Mouse (Mus musculus) adrenal gland, adult 8-10 months (tissue): ENCODE data around the gene Zfp335. TPM values are rescaled to one million over a fixed set of nuclear protein-coding genes. Genes with fewer than 3 reads are reported as not detected.
"Not testable (repeated sequence)": the region's sequence is repeated elsewhere in the genome, so short reads cannot be mapped to it uniquely, and the experiment has no call there.

Source experiments
- DNase-seq: peaks from one replicate; pipeline ENCODE4 v3.0.0; 2022
- total RNA-seq, 4 experiments: library from RNA; stranded (reverse); gene quantifications; 2 replicates each; pipeline ENCODE4 v1.2.4; 2022

Zfp335 gene
- total RNA-seq, 4 experiments from 2014 or later, result 17.3 to 26.7 (median 20.3) TPM

DNA sequence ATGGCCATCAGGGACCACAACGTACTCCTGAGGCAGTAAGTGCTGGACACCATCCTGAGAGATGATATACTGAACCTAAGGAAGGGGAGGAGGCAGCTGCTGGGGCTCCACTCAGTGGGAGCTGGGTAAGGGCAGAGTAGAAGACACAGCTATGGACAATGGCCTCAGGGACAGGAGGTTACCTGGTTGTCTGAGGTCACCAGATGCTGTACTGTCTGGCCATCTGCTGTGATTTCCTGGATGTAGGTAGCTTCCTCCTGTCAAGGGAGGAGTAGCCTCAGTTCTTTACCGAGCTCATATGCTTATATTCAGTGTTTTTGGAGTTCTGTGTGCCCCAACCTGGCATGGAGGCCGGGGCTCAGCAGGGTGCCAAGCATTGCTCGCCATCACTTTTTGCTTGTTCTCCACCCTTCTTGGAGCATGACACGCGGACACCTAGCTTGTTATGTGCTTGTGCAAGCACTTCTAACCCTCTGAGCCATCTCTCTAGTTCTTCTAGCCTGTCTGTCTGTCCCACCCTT lies 18.8 kb downstream of the Zfp335 start:
- DNase-seq, result no peak

DNA sequence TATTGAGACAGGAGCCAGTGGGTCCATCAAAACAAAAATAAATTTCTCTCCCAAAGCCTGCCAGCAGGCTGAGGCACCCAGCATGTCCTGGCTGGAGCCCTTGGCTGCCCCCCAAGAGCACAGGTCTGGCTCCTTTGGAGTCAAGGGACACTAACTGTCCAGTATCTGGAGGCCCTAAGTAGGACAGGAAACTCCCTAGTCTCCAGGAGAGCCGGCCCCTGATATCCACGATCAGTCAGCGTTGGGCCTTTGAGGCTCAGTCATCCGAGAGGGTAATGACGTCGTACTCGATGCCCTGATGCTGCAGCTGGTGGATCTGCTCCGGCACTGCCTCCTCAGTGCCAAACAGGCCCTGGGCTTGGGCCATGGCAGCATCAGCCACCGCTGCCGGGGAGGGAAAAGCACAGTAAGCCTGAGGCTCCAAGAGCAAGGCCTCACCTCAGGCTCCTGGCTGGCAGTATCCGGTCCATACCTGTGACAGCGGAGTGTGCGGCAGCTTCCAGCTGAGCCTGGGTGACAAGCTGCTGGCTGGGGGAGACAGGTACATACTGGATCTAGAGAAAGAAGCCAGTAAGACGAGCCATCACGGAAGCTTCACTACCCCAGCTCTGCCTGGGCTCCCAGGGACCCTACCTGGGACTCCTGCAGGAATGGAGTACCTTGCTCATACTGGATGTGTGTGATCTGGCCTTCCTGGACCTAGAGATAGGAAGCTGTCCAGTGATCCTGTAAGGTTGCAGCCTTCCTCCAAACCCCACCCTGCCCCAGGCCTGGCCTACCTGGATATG lies 19.5 kb downstream of the Zfp335 start:
- DNase-seq, result no peak

DNA sequence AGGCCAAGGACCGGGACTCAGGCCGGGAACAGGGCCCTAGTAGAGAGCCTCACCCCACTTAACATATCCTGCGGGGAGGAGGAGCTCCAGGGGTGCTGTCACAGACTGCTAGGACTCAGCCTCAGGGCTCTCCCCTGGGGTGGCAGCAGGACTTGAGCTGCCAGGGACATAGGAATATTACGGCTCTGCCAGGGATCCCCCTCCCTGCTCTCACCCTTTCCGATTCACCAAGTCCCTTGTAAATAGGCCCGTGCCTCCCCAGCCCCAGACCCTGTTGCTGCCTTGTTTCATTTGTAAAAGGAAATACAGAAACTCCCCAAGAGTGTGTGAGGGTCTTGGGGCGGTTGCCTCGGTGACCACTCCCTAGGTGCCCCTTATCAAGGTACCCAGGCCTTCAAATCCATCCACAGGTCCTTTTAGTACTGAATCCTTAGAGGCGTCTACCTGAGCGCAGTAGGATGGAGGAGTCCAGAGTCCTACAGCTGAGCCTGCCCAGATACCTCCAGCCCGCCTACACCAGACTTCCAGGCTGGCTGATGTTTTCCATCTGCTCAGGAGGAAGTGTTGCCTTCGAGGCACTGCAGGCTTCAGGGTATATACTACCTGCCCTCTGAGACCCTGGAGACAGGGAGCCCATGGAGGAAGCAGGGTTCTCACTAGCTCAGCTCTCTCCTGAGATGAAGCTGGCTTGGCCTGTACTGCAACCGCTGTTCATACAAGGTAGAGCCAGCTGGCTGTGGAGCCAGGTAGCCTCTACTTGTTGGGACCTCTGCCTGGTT lies 20.3 kb downstream of the Zfp335 start:
- no peak for DNase-seq

DNA sequence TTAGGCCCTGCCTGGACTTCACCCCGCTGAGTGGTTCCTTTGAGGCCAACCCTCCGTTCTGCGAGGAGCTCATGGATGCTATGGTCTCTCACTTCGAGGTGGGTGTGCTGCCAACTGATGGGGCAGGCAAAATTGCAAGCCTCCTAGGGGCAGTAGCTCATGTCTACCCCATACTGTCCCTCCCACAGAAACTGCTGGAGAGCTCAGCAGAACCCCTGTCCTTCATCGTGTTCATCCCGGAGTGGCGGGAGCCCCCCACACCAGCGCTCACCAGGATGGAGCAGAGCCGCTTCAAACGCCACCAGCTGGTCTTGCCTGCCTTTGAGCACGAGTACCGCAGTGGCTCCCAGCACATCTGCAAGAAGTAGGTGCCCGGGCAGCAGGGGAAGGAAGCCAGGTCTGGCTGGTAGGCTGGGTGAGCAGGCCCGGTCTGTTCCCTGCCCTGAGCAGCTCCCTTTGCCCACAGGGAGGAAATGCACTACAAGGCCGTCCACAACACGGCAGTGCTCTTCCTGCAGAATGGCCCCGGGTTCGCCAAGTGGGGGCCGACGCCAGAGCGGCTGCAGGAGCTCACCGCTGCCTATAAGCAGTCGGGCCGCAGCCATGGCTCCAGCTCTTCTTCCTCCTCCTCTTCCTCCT lies 21.0 kb downstream of the Zfp335 start:
- no peak for DNase-seq

DNA sequence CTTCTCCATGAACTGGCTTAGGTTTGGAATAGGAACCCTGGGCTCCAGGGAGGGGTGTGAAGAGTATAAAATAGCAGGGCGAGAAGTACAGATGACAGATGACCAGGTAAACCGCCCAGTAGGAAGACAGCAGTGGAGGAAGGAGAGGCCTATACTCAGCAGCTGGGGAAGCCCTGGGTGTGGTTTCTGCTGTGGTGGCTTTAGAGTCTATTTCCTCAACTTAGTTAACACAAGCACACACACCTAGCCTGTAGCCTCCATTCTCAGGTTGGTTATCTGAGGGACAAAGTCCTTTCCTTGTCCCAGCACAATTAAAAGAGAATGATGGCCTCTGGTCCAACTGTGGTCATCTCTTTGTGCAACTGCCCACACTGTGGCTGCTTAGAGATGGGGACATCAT lies 21.6 kb downstream of the Zfp335 start:
- no peak for DNase-seq

DNA sequence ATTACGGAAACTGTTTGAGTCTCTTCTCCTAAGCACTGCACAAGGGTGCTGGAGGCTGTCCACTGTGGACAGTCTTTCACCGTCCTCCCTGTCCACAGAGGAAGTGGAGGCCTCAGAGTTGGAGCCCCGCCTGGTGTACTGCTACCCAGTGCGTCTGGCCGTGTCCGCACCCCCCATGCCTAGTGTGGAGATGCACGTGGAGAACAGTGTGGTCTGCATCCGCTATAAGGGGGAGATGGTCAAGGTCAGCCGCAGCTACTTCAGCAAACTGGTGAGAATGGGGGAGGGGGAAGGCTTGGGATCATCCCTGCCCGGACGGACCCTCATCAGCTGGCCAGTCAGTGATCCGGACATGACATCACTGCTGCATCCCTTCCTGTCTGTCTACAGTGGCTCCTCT lies 22.6 kb downstream of the Zfp335 start:
- no peak for DNase-seq

DNA sequence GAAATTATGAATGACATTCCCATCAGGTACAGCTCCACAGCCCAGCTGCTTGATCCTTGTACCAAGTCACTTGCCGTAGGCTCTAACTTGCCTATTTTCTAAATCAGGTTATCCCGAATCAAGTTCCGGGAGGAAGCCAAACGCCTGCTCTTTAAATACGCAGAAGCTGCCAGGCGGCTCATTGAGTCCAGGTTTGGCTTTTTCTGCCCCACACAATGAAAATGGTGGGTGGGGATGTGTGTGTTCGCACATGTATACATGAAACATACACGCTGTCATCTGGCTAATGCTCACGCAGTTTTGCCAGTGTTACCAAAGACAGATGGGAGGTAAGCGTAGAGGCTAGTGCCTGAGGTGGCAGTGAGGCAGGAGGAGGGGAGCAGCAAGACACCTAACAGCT lies 24.9 kb downstream of the Zfp335 start:
- DNase-seq, result no peak

DNA sequence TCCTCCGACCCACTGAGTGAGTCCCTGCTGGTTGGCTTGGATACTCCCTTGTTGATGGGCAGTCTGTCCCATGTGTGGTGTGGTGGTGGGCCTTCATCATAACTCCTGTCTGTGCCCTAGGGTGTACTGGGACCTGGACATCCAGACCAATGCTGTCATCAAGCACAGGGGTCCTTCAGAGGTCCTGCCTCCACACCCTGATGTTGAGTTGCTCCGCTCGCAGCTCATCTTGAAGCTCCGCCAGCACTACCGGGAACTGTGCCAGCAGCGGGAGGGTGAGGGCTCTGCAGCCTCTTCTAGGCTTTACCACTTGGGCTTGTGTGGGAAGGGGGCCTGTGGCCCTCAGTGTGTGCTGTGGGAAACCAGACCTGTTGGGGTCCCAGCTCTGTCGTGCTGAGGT lies 25.8 kb downstream of the Zfp335 start:
- no peak for DNase-seq

DNA sequence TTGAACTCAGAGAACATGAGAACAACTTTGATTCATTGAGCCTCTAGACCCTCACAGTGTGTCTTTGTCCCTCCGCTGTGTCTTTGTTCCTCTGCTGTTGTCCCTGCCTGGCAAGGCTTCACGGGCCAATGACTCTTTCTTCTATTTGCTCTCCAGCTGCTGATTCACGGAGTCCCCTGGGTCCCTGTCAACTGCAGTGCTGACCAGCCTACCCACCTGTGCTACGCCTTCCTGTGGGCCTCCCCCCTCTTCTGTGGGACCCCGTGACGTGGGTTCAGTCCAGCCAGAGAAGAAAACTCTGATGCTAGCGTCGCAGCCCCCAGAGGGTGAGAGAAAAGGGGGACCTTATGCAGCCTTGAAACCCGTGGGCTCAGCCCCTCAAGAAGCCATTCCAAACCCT lies 28.9 kb downstream of the Zfp335 start:
- no peak for DNase-seq

DNA sequence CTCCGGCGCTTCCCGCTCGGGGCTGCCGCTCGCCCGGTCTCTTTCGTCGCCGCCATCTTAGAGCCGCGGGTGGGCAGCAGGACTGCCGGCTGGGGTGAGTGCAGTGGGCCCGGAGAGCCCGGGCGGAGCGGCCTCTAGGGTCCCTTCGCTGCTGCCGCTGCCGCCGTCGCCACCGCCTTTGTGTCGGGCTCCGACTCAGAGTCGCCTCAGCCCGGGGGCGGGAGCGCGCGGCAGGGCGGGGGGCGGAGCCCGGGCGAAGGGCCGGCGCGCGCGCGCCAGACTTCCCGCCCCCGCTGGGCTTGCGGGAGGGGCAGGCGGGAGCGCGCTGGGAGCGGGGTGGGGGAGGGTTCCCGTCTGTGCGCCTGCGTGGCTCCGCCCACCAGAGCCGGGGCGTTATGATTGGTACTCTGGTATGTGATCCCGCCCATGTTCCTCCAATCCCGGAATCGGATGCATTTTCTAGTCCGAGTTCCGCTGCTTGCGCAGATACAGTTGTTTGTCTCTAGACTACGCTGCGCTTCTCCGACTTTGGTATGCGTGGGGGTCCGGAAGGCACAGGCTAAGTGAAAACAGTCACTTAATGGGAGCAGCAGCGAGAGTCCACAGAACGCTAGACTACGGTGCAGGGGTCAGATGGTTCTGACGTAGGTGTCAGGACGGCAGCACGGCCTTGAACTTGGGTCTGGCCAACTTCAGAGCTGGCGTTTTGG lies 31.8 kb downstream of the Zfp335 start:
- DNase-seq, result peak; percentile 92

DNA sequence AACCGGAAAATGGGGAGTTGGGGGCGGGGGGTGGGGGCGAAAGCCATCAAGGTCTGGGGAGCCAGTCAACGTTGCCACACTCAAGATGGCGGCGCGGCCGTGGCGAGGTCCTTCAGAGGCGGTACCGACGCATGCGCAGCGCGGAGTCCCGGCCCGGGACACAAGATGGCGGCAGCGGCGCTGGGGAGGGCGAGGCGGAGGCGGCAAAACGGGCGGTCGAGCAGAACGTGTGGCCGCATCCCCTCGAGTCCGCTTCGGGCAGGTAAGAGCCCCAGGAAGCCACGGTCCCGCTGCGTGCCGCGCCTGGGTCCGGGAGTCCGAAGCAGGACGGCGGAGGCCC lies 32.4 kb downstream of the Zfp335 start, which contains the start of gene Pcif1:
Pcif1 (plus strand) TSS at position 77 of the 340 bp plus-strand sequence.
- DNase-seq, result peak; percentile 86

DNA sequence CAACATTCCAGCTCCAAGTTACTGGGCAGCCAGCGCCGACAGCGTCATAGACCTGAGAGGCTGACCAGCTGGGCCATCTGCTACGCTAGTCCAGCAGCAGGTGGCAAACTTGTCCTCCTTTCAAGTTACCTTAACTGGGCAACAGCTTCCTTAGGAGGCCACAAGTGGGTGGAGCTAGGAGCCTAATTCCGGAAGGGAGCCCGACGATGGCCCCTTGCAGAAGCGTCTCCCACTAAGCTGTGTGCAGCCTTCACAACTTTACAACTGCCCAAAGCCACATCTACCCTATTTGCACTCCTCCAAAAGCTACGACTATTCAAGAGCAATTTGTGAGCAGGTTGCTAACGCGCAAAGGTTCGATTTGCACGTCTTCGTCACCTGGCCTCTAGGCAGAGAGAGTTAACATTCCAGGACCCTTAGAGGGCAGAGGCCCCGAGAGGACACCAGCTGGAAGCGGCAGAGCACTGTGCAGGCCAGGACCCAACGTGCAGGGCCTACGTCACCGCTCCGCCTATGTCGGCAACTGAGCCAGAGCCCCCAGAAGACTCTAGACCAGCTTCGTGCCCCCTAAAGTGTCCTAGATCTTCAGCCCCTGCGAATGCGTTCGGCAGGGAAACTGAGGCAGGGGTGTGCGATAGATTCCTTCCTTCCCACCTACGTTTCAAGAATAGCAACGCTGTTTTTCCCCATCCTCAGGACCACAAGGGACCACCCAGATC lies 32.9 kb downstream of the Zfp335 start:
- DNase-seq, result peak; percentile 63

DNA sequence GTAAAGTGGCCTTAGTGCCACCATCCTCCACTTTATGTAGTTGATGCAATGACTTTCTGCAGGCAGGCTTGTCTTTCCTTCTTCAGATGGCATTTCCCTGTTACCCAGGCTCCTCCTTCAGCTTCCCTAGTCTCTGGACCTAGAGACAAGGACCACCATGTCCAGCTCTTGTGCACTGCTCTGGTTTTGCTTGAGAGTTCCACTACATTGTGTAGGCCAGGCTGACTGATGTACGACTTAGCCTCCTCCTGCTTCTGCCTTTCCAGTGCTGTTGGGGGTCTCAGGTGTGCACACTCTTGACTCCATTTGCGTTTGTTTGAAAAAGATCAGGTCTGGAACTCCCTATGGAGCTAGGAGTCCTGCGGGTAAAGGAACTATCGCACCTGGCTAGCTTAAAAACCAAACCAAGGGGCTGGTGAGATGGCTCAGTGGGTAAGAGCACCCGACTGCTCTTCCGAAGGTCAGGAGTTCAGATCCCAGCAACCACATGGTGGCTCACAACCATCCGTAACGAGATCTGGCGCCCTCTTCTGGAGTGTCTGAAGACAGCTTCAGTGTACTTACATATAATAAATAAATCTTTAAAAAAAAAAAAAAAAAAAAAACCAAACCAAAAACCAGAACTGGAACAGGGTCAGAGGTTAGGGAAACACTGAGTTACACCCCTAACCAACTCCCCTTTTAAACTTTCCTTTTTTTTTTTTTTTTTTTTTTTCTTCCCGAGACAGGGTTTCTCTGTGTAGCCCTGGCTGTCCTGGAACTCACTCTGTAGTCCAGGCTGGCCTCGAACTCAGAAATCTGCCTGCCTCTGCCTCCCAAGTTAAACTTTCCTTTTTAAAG lies 34.0 kb downstream of the Zfp335 start:
- DNase-seq, result not testable (repeated sequence)

DNA sequence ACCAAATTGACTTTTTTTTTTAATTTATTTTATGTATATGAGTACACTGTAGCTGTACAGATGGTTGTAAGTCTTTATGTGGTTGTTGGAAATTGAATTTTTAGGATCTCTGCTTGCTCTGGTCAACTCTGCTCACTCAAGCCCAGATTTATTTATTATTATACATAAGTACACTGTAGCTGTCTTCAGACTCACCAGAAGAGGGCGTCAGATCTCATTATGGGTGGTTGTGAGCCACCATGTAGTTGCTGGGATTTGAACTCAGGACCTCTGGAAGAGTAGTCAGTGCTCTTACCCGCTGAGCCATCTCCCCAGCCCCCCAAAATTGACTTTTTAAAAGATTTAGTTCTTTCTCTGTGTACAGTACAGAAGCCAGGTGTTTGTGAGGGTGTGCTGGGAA lies 35.9 kb downstream of the Zfp335 start:
- not testable (repeated sequence) for DNase-seq

DNA sequence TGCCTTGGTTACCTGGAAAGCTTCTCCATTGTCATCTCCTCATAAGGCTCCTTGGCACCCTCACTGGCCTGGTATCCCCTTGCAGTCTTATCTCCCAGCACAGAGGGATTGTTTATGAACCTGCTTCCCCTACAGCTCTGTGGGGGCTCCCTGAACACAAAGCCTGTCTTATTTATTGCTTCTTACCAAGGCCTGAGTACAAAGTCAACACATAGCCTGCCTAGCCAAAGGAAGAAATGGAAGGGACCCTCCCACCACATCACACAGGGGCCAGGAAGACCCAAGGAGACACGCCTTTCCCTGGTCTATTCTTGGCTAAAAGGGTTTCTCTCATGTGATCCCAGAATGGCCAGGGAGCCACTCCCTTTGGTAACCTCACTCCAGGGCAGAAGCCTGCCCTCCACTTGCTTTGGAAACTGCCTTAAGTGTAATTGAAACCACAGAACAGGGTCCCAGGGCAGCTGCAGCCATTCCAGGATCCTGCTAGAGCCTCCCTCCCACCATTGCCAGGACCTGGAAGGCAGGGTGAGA lies 37.3 kb downstream of the Zfp335 start:
- no peak for DNase-seq

DNA sequence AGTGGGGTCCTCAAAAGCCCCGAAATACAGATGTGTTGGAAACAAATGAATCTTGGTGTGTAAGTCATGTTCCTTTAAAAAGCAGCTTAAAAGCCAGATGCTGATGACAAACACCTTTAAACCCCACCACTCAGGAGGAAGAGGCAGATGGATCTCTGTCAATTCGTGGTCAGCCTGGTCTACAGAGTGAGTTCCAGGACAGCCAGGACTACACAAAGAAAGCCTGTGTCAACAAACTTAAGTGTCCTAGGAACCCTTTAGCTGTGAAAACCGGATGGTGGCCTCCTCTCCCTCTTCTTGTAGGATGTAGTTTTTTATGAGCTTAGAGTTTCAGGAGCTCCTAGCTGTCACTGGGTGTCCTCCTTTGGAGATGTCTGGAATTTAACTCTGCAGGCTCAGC lies 37.9 kb downstream of the Zfp335 start:
- DNase-seq, result no peak

DNA sequence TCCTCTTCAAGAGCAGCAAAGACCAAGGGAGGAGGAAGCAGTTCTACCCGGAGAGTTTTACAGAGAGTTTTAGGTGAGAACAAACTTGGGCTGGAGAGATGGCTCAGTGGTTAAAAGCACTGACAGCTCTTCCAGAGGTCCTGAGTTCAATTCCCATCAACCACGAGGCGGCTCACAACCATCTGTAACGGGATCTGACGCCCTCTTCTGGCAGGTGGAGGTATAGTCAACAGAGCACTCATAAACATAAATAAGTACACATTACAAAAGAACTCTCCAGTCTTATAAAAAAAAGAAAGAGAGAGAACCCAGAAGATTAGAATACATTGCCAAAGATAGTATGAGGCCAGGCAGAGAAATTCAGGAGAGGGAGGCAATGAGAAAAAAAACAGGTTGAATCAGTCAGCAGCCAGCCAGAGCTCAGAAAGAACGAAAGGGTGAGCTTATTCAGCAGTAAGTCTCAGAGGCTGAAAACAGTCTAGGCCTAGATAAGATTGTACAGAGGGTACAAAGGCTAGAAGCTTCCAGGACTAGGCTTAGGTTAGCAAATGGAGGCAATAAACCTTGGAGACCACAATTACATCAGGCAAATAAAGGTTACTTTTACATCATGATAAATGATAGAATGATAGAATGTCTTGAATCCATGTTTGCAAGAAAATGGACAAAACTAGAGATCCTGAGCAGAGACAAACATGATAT lies 39.8 kb downstream of the Zfp335 start:
- no peak for DNase-seq

DNA sequence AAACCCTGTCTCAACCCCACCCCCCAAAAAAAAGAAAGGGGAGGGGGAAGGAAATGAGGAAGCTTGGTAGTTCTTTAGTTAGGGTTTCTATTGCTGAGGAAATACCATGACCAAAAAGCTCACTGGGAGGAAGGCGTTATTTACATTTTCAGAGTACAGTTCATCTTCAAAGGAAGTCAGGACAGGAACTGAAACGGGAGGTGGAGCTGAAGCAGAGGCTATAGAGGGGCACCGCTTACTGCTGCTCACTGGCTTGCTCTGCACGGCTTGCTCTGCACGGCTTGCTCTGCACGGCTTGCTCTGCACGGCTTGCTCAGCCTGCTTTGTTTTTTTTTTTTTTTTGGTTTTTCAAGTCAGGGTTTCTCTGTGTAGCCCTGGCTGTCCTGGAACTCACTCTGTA lies 43.1 kb downstream of the Zfp335 start:
- DNase-seq, result no peak

DNA sequence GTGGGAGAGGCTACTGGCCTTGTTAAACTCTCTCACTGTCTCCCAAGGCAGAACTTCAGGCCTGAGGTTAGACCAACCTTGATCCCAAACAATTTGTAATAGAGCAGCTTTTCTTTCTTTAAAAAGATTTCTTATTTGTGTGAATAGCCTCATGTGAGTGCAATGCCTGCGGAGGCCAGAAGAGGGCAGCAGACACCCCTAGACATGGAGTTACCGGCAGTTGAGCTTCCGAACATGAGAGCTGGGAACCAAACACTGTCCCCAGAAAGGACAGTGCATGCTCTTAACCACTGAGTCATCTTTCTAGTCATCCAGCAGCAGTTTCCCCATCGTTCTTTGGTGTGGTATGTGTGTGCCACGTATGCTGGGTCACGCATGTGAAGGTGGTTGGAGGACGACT lies 44.0 kb downstream of the Zfp335 start:
- DNase-seq, result no peak
